In the genomic region with DNA sequence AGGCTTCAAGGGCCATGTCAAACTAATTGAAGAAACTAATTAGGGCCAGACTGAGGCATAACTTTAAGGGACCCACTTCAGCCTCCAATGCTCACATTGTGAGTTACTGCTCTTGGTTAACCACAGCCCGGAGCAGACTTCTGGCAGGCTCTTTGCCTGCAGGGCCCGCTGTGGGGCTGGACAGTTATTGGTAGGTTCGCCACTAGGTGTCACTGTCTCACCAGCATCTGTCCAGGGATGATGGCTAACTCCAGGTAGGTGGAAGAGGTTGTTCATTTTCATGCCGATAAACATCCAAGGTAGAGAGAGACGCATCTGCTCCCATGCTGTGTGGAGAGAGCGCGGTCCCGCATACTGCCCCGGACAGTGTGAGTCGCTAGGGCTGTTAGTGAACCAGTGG, we compare ENCODE assay signal across 1 mouse cellular context.
TF ChIP-seq lines count a peak whose summit lies in the region.

No protein-coding gene starts in this region.

TF ChIP-seq in CH12.LX, 34 proteins besides CTCF, POLR2A, EP300 and RAD21 (continued from another document):
- TF ChIP-seq JUND (conservative IDR thresholded peaks at IDR 0.05; ENCODE audit: low read depth, low read length) (no peak), ETS1 (conservative IDR thresholded peaks at IDR 0.05; ENCODE audit: low read depth, low read length) (no peak), PAX5 (IDR thresholded peaks at IDR 0.05; ENCODE audit: low read length) (no peak), UBTF (IDR thresholded peaks at IDR 0.05; ENCODE audit: low read depth, low read length) (no peak), CHD1 (IDR thresholded peaks at IDR 0.05; ENCODE audit: low read depth, low read length) (no peak), USF1 (IDR thresholded peaks at IDR 0.05; ENCODE audit: low read depth, low read length) (no peak), POLR2AphosphoS2 (IDR thresholded peaks at IDR 0.05; ENCODE audit: low read depth, low read length) (no peak), TBP (conservative IDR thresholded peaks at IDR 0.05; ENCODE audit: low read depth, low read length) (no peak), NELFE (IDR thresholded peaks at IDR 0.05; ENCODE audit: low read depth, low read length) (peak; percentile 52; the same call in 1 of the 2 replicates), JUN (IDR thresholded peaks at IDR 0.05; ENCODE audit: insufficient read depth, low read depth, low read length) (no peak), IRF4 (IDR thresholded peaks at IDR 0.05; ENCODE audit: low read depth, low read length) (peak; percentile 34; the same call in 1 of the 2 replicates), MEF2A (IDR thresholded peaks at IDR 0.05; ENCODE audit: borderline replicate concordance, low read depth, low read length) (peak; percentile 14; the same call in 1 of the 2 replicates), RCOR1 (conservative IDR thresholded peaks at IDR 0.05; ENCODE audit: low read depth, low read length) (peak; percentile 54; the same call in 1 of the 2 replicates), MAZ (IDR thresholded peaks at IDR 0.05; ENCODE audit: low read depth, low read length) (no peak), NRF1 (IDR thresholded peaks at IDR 0.05; ENCODE audit: low read depth, low read length) (no peak), E2F4 (IDR thresholded peaks at IDR 0.05; ENCODE audit: insufficient replicate concordance, low read depth, low read length) (no peak), ZMIZ1 (IDR thresholded peaks at IDR 0.05; ENCODE audit: low read depth, low read length) (no peak), SIN3A (IDR thresholded peaks at IDR 0.05; ENCODE audit: low read length) (peak; percentile 31; the same call in 1 of the 2 replicates), SMC3 (IDR thresholded peaks at IDR 0.05; ENCODE audit: low read depth, low read length) (peak; percentile 84), KAT2A (IDR thresholded peaks at IDR 0.05; ENCODE audit: insufficient replicate concordance, low read length) (no peak), MYC (IDR thresholded peaks at IDR 0.05; ENCODE audit: low read depth, low read length) (0 out of 2 replicates have a peak, but pooled peaks have one; percentile 31), USF2 (conservative IDR thresholded peaks at IDR 0.05; ENCODE audit: low read depth, low read length) (no peak), ELF1 (IDR thresholded peaks at IDR 0.05; ENCODE audit: low read depth, low read length) (no peak), MAX (IDR thresholded peaks at IDR 0.05; ENCODE audit: low read length) (no peak), MAFK (IDR thresholded peaks at IDR 0.05; ENCODE audit: insufficient replicate concordance, low read length) (no peak), CHD2 (IDR thresholded peaks at IDR 0.05; ENCODE audit: low read length) (no peak), TCF12 (IDR thresholded peaks at IDR 0.05; ENCODE audit: low read depth, low read length) (0 out of 2 replicates have a peak, but pooled peaks have one; percentile 15)
